Mouse (Mus musculus) intestine, embryonic 15.5 days (tissue): ENCODE measurements around the gene Otop3. TPM values are rescaled to one million over a fixed set of nuclear protein-coding genes. Genes with fewer than 3 reads are reported as not detected.

Experiments
- ATAC-seq: fragments of 200-750 bp; cut with Nextera tagmentation; 2 replicates; pipeline ENCODE4 v1.8.0; 2017; ENCODE audit warnings: moderate TSS enrichment, moderate library complexity
- H3K27ac ChIP-seq: fragments of 300-500 bp; sonication (generic); 2 replicates; pipeline ENCODE4 v1.5.1; 2015; ENCODE audit warnings: mild to moderate bottlenecking, inconsistent platforms
- H3K27me3 ChIP-seq: fragments of 300-500 bp; sonication (generic); replicated peaks from 2 replicates; pipeline ENCODE4 v1.6.1; 2015; ENCODE audit warnings: inconsistent platforms
- H3K36me3 ChIP-seq: fragments of 300-500 bp; sonication (generic); 2 replicates; pipeline ENCODE4 v1.6.1; 2015; ENCODE audit warnings: inconsistent platforms
- H3K4me1 ChIP-seq: fragments of 300-500 bp; sonication (generic); replicated peaks from 2 replicates; pipeline ENCODE4 v1.6.1; 2015; ENCODE audit warnings: inconsistent platforms
- H3K4me2 ChIP-seq: fragments of 300-500 bp; sonication (generic); replicated peaks from 2 replicates; pipeline ENCODE4 v1.6.1; 2015; ENCODE audit warnings: mild to moderate bottlenecking, inconsistent platforms
- H3K4me3 ChIP-seq: fragments of 300-500 bp; sonication (generic); replicated peaks from 2 replicates; pipeline ENCODE4 v1.5.1; 2015; ENCODE audit warnings: inconsistent platforms
- H3K9ac ChIP-seq: fragments of 300-500 bp; sonication (generic); 2 replicates; pipeline ENCODE4 v1.6.1; 2015; ENCODE audit warnings: inconsistent platforms
- H3K9me3 ChIP-seq: fragments of 300-500 bp; sonication (generic); 2 replicates; pipeline ENCODE4 v1.6.1; 2016; ENCODE audit warnings: inconsistent platforms
- WGBS: fragments of 180-500 bp; shearing (Covaris S2); methylation state at CpG from one replicate; pipeline ENCODE4 v1.1.7; 2015; 5-methylcytosine and 5-hydroxymethylcytosine counted together
- polyA plus RNA-seq: library from polyadenylated mRNA; unstranded; fragments of >200 nt; fragmentation: Nextera tagmentation; extraction: Ambion mirVana; gene quantifications from 2 replicates; pipeline ENCODE4 v1.2.1, GENCODE M21; 2015

Otop3 gene
- polyA plus RNA-seq, 1 experiment from 2014 or later = 0.77 TPM

DNA sequence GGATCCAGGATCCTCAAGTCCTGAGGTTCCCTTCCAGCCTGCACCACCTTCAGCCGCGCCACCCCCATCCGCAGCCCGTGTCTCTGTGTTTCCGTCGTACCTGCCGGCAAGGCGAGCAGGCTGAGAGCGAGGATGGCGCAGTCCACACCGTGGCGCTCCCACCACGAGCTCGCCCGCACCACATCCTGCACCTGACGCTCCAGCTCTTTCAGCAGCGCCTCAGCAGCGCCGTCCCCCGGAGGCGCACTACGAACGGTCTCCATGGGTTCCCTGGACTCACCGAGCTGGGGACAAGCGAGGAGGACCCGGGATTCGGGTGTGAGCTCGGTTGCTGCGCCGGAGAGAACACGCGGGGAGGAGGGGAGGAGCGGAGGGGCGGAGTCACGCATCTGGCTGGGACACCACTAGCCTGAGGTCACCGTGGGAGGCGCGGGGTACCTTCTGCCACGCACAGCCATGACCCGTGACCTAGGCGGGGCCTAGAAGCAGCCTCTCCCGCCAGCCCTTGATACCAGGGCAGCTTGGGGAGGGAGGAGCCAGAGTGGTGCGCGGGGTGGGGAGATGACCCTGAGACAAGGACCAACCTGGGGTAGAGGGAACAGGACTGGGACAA is 37.2 kb upstream of the Otop3 start, which contains the start of gene Fads6:
Fads6 (minus strand) TSS at position 450 of the 613 bp plus-strand sequence.
- ATAC-seq = peak; percentile 75
- Histone ChIP-seq H3K36me3 (no peaks in the 10 kb centered on the region), H3K9ac (peak within 1 kb of the TSS; percentile 48), H3K4me3 (peak within 1 kb of the TSS; percentile 49), H3K9me3 (no peaks in the 10 kb centered on the region), H3K4me1 (peaks cover 16% of the 10 kb centered on the region; the same call in 1 of the 2 replicates), H3K4me2 (peak within 1 kb of the TSS; percentile 92), H3K27ac (0 out of 2 replicates have a peak within 1 kb of the TSS, but pooled peaks have one; percentile 32), H3K27me3 (peaks cover 17% of the 10 kb centered on the region; the same call in 1 of the 2 replicates)
- WGBS = 2% methylated on average over 44 of the region's 44 CpGs

DNA sequence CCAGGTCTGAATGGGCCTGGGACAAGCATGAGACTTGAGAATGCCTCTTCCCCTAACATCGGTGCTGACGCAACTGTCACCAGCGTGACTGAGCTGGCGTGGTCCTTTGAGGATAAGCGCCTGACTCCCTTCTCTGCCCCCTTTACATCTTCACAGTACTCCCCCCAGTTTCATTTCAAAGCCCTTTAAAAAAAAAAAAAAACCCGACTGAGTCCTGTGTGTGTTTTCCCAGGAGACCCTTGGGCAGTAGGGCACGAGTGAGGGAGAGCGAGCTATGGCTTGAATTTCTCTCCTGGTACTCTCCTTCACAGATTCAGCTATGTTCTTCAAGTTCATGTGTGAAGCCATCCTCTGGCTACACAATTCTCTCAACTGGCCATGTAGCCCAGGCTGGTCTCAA is 36.4 kb upstream of the Otop3 start:
- Histone ChIP-seq H3K9ac (no peak overlapping the region), H3K27me3 (peaks cover 17% of the 10 kb centered on the region; the same call in 1 of the 2 replicates), H3K4me3 (no peak overlapping the region), H3K4me2 (no peak overlapping the region), H3K4me1 (peaks cover 11% of the 10 kb centered on the region; the same call in 1 of the 2 replicates), H3K36me3 (no peaks in the 10 kb centered on the region), H3K9me3 (no peaks in the 10 kb centered on the region), H3K27ac (no peak overlapping the region)
- 74% methylated on average over 8 of the region's 8 CpGs for WGBS
- ATAC-seq = no peak

DNA sequence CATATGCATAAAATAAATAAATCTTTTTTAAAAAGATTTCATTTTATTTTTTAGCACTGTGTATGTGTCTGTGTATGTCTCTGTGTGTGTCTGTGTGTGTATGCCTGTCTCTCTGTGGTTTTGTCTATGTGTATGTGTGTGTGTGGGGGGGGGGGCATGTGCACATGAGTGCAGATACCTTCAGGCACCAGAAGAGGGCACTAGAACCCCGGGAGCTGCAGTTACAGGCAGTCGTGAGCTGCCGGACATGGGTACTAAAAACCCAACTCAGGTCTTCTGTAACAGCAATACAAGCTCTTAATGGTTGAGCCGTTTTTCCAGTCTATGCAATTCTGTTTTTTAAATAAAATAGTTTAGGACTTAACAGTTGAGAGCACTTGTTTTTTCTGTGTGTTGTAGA is 33.8 kb upstream of the Otop3 start:
- H3K36me3 ChIP-seq = no peaks in the 10 kb centered on the region
- no peak overlapping the region for H3K27ac ChIP-seq
- no peak overlapping the region for H3K9ac ChIP-seq
- no peaks in the 10 kb centered on the region for H3K9me3 ChIP-seq
- peaks cover 14% of the 10 kb centered on the region; the same call in 1 of the 2 replicates for H3K27me3 ChIP-seq
- 83% methylated on average over 4 of the region's 4 CpGs for WGBS
- no peak overlapping the region for H3K4me2 ChIP-seq
- H3K4me1 ChIP-seq = peaks cover 11% of the 10 kb centered on the region; the same call in 1 of the 2 replicates
- no peak overlapping the region for H3K4me3 ChIP-seq
- ATAC-seq = no peak

DNA sequence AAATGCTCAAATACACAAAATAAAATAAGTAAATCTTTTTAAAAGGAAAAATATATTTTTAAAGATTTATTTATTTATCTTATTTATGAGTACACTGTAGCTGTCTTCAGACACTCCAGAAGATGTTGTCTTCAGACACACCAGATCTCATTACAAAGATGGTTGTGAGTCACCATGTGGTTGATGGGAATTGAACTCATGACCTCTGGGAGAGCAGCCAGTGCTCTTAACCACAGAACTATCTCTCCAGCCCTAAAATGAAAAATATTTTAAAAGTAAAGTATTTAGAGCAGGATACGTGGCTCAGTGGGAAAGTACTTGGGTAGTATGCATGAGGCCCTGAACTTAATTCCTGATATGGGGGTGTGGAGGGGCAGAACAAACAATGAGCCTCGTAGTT is 33.2 kb upstream of the Otop3 start:
- no peaks in the 10 kb centered on the region for H3K36me3 ChIP-seq
- no peak overlapping the region for H3K4me2 ChIP-seq
- H3K4me1 ChIP-seq = peaks cover 11% of the 10 kb centered on the region; the same call in 1 of the 2 replicates
- no peak overlapping the region for H3K4me3 ChIP-seq
- no peak overlapping the region for H3K9ac ChIP-seq
- WGBS = 80% methylated on average over 2 of the region's 2 CpGs
- no peak for ATAC-seq
- H3K9me3 ChIP-seq = no peaks in the 10 kb centered on the region
- no peak overlapping the region for H3K27ac ChIP-seq
- H3K27me3 ChIP-seq = peaks cover 11% of the 10 kb centered on the region; the same call in 1 of the 2 replicates

DNA sequence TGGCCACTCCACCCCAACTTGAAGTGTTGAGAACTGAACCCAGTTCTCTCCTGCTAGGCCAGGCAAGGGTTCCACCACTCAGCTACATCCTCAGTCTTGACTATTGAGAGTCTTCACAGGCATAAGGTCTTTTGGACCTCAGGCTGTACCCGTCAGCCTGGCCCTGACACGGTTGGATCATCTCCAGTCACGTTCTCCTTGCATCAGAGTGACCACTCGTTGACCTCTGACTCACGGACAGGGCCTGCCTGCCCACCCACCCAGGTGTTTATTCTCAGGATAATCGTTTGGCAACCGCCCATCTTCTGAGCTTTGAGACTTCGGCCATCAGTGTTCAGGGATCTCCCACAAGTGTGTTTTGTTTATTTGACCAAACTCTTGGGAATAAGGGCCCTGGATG is 31.4 kb upstream of the Otop3 start:
- no peak for ATAC-seq
- no peak overlapping the region for H3K9ac ChIP-seq

DNA sequence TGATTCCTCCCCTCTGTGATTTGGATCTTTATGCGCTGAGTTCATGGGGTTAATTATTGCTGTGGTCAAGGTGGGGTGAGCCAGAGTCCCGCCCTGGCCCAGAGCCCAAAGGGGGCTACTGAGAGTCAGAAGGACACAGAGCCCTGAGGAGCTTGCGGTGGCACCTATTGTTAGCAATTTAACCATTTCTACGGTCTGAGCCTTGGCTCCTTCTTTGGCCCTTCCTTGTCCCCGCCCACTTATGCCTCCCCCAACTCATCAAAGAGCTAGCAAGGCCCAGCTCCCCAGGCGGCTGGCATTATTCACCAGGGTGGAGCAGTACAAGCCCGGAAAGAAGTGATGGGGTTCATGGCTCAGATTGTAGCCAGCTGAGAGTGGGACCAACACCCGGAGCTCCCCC is 27.7 kb upstream of the Otop3 start, which contains the start of gene Otop2:
Otop2 (plus strand) TSS at position 301 of the 400 bp plus-strand sequence.
- Histone ChIP-seq H3K4me2 (no peak within 1 kb of the TSS), H3K9me3 (no peaks in the 10 kb centered on the region), H3K27me3 (peaks cover 1% of the 10 kb centered on the region; the same call in 1 of the 2 replicates), H3K36me3 (no peaks in the 10 kb centered on the region), H3K9ac (no peak within 1 kb of the TSS), H3K27ac (no peak within 1 kb of the TSS), H3K4me3 (no peak within 1 kb of the TSS), H3K4me1 (peaks cover 4% of the 10 kb centered on the region; the same call in 1 of the 2 replicates)
- no peak for ATAC-seq
- 33% methylated on average over 8 of the region's 8 CpGs for WGBS

More for the DNA sequence above, 31.4 kb upstream of the Otop3 start:
- Histone ChIP-seq H3K4me1 (peaks cover 4% of the 10 kb centered on the region; the same call in 1 of the 2 replicates), H3K9me3 (no peaks in the 10 kb centered on the region), H3K27me3 (no peaks in the 10 kb centered on the region), H3K36me3 (no peaks in the 10 kb centered on the region), H3K4me2 (no peak overlapping the region), H3K4me3 (no peak overlapping the region), H3K27ac (no peak overlapping the region)
- 38% methylated on average over 8 of the region's 8 CpGs for WGBS

DNA sequence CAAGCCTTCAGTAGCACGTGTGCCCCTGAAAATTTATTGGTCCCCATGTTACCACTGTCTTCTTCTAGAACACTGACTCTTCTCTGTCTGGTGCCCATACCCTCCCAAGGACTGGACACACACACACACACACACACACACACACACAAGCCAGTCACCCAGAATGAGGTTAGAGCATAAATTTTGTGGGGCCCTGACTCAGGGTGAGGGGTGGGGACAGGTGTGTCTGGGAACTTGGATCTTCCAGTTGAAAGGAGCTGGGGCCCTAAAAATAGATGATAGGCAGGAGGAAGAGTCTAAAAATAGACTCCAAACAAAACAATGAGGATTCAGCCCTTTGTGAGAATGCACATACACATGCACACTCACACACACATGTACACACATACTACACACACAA is 25.8 kb upstream of the Otop3 start:
- Histone ChIP-seq H3K27me3 (peaks cover 8% of the 10 kb centered on the region), H3K9me3 (no peaks in the 10 kb centered on the region), H3K36me3 (no peaks in the 10 kb centered on the region), H3K4me3 (no peak overlapping the region), H3K9ac (no peak overlapping the region), H3K4me2 (no peak overlapping the region), H3K4me1 (peaks cover 4% of the 10 kb centered on the region; the same call in 1 of the 2 replicates), H3K27ac (no peak overlapping the region)
- WGBS = 65% methylated on average over 1 of the region's 1 CpGs
- ATAC-seq = no peak

DNA sequence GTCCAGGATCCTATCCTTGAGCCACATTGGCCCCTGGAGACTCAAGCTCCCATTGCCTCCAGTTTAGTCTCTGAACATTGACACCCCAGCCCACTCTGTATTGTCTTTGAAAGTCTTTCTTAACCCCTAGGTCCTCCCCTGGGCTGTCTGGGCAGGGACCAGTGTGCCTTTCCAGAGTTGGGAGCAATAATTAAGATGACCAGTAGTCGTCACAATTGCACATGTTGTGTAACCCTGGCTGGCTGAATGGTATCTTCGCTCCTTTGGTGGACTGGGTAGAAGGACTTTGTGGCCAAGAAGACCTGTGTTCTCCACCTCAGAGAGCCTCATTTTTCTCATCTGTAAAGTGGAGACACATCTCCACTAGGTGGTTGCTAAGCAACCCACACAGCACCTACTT is 20.3 kb upstream of the Otop3 start:
- no peak for ATAC-seq
- Histone ChIP-seq H3K4me1 (0 out of 2 replicates have a peak, but pooled peaks cover 4% of the 10 kb centered on the region), H3K4me2 (no peak overlapping the region), H3K36me3 (no peaks in the 10 kb centered on the region), H3K27me3 (peaks cover 60% of the 10 kb centered on the region), H3K27ac (no peak overlapping the region), H3K4me3 (no peak overlapping the region), H3K9ac (no peak overlapping the region), H3K9me3 (no peaks in the 10 kb centered on the region)
- 34% methylated on average over 2 of the region's 2 CpGs for WGBS

DNA sequence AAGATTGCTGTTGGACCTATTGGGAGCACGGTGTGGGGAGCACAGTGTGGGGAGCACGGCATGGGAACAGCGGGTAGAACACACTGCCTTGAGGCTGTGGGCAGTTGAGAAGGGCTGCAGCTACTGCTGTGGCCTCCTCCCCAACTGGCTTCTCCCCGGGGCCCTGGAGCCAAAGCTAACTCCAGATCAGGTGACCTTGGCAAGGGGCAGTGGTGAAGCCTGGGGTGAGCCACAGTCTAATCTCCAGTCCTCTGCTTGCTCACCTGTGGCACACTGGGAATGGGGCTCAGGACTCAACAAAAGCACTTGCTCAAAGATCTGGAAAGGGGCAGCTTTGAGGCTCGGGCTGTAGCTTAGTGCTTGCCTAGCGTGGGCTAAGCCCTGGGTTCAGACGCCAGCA is 17.3 kb upstream of the Otop3 start:
- 56% methylated on average over 7 of the region's 7 CpGs for WGBS
- H3K4me2 ChIP-seq = no peak overlapping the region
- H3K4me3 ChIP-seq = no peak overlapping the region
- 0 out of 2 replicates have a peak, but pooled peaks cover 10% of the 10 kb centered on the region for H3K4me1 ChIP-seq
- no peak for ATAC-seq
- H3K36me3 ChIP-seq = no peaks in the 10 kb centered on the region
- H3K9me3 ChIP-seq = no peaks in the 10 kb centered on the region
- H3K27me3 ChIP-seq = peaks cover 84% of the 10 kb centered on the region
- no peak overlapping the region for H3K9ac ChIP-seq
- no peak overlapping the region for H3K27ac ChIP-seq

DNA sequence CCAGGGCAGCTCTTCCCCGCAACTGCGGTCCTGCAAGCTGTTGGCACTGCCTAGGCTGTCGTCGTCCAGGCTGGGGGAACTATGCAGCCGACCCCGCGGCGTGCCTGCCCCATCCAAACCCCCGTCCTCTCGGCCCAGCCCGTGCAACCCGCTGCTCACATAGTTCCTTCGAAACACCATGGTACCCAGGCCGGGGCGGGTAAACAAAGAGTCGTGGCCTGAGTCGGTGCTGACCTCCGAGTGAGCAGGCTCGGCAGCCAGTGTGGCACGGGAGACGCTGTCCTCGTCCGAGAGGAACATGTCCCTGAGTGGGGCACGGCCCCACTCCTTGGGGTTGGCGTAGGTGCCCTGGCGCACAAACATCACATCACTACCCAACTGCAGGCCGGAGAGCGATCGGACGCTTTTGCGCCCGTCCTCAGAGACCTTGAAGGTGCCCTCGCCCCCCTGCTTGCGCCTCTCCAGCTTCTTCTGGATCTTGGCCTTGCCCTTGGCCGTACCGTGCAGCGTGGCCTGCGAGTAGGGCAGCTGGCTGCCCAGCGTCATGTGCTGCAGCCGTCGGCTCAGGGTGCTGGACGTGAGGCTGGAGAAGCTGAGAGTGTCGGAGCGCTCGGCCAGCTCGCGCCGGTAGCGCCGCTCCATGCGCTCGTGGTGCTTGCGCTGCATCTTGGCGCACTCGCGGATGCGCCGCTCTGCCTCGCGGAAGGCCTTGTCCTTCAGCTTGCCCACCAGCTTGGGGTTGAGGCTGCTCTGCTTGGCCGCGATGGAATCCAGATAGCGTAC is 16.1 kb upstream of the Otop3 start:
- Histone ChIP-seq H3K27me3 (peaks cover 92% of the 10 kb centered on the region), H3K4me2 (peak overlapping the region; percentile 17; the same call in 1 of the 2 replicates)
- no peak for ATAC-seq

DNA sequence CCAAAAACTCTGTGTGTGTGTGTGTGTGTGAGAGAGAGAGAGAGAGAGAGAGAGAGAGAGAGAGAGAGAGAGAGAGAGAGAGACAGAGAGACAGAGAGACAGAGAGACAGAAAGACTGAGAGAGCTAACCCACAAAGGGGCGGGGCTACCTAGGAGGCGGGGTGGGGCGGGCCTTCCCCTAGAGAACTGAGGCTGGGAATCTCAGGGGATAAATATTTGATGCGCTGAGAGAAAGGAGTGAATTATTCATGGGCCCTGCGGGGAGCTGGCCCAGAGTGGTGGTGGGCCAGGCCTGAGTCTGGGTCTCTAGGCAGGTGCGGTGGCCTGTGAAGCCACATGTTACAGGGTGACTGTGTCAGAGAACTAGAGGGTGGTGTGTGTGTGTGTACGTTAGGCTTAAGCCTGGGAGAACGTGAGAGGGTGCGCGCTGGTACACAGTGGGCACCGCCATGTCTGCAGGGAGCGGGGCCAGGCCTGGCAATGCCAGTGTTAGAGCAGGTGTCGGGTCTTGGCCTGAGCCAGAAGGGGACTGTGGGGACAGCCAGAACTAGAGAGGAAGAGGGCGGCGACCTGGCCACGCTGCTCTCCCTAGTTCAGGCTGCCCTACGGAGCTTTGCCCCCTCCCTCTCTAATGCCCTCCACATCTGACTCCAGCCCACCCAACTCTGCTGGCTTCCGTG is 14.7 kb upstream of the Otop3 start:
- Histone ChIP-seq H3K9ac (no peak overlapping the region), H3K27ac (no peak overlapping the region), H3K27me3 (peaks cover 97% of the 10 kb centered on the region), H3K9me3 (no peaks in the 10 kb centered on the region), H3K4me2 (no peak overlapping the region), H3K4me1 (0 out of 2 replicates have a peak, but pooled peaks cover 10% of the 10 kb centered on the region), H3K36me3 (no peaks in the 10 kb centered on the region), H3K4me3 (no peak overlapping the region)
- WGBS = 6% methylated on average over 18 of the region's 18 CpGs
- no peak for ATAC-seq

More for the DNA sequence above, 16.1 kb upstream of the Otop3 start:
- Histone ChIP-seq H3K9me3 (no peaks in the 10 kb centered on the region), H3K9ac (no peak overlapping the region), H3K27ac (no peak overlapping the region), H3K4me1 (0 out of 2 replicates have a peak, but pooled peaks cover 10% of the 10 kb centered on the region), H3K4me3 (no peak overlapping the region), H3K36me3 (no peaks in the 10 kb centered on the region)
- WGBS = 6% methylated on average over 63 of the region's 63 CpGs
